Mouse (Mus musculus) layer of hippocampus, postnatal 36 days (tissue): Measurements from ENCODE around the gene Asb8. TPM values are rescaled to one million over a fixed set of nuclear protein-coding genes. Genes with fewer than 3 reads are reported as not detected.
A peak's percentile ranks its signal among the peaks of the same experiment; 100 is the strongest.

Source experiments
- DNase-seq, 2 experiments: peaks; one replicate each; pipeline ENCODE4 v3.0.0; 2022
- total RNA-seq, 2 experiments: library from RNA; stranded (reverse); gene quantifications; 2 replicates each; pipeline ENCODE4 v1.2.3; 2021

The Asb8 gene
- total RNA-seq, 2 experiments from 2014 or later = 46.6 to 52.1 TPM

- DNase-seq = no peak
Measured at GRCm38 (mm10) chr15:98155272-98155671, 10.2 kb downstream of the Asb8 start.

GRCm38 (mm10) chr15:98154631-98155030, 10.8 kb downstream of the Asb8 start:
- DNase-seq = no peak

- no peak for DNase-seq
Measured at GRCm38 (mm10) chr15:98154146-98154545, 11.3 kb downstream of the Asb8 start.

- no peak for DNase-seq
Measured at GRCm38 (mm10) chr15:98153625-98154024, 11.8 kb downstream of the Asb8 start.

GRCm38 (mm10) chr15:98152916-98153315, 12.5 kb downstream of the Asb8 start:
- no peak for DNase-seq

- DNase-seq = no peak
Measured at GRCm38 (mm10) chr15:98149166-98149602, 16.2 kb downstream of the Asb8 start.

GRCm38 (mm10) chr15:98148356-98148755, 17.1 kb downstream of the Asb8 start:
- DNase-seq = no peak

GRCm38 (mm10) chr15:98145559-98146181, 19.8 kb downstream of the Asb8 start:
- DNase-seq = peak; percentile 90 to 93

- no peak for DNase-seq
Measured at GRCm38 (mm10) chr15:98144861-98145507, 20.4 kb downstream of the Asb8 start.

- no peak for DNase-seq
Measured at GRCm38 (mm10) chr15:98142515-98142914, 22.9 kb downstream of the Asb8 start.

- no peak for DNase-seq
Measured at GRCm38 (mm10) chr15:98140809-98141208, 24.6 kb downstream of the Asb8 start.

- no peak for DNase-seq
Measured at GRCm38 (mm10) chr15:98139763-98140162, 25.7 kb downstream of the Asb8 start.

GRCm38 (mm10) chr15:98136871-98137270, 28.6 kb downstream of the Asb8 start:
- no peak for DNase-seq

GRCm38 (mm10) chr15:98135671-98136070, 29.8 kb downstream of the Asb8 start:
- no peak for DNase-seq

- no peak for DNase-seq
Measured at GRCm38 (mm10) chr15:98134666-98135065, 30.8 kb downstream of the Asb8 start.

GRCm38 (mm10) chr15:98134034-98134433, 31.4 kb downstream of the Asb8 start:
- DNase-seq = peak in 1 of 2 experiments; percentile 35

- DNase-seq = no peak
Measured at GRCm38 (mm10) chr15:98133471-98133870, 32.0 kb downstream of the Asb8 start.

GRCm38 (mm10) chr15:98131942-98132655, 33.3 kb downstream of the Asb8 start:
- DNase-seq = no peak

GRCm38 (mm10) chr15:98131451-98131850, 34.0 kb downstream of the Asb8 start:
- DNase-seq = no peak

- DNase-seq = no peak
Measured at GRCm38 (mm10) chr15:98131001-98131400, 34.4 kb downstream of the Asb8 start.

GRCm38 (mm10) chr15:98120831-98121230, 44.6 kb downstream of the Asb8 start:
- no peak for DNase-seq

GRCm38 (mm10) chr15:98119363-98119762, 46.1 kb downstream of the Asb8 start:
- no peak for DNase-seq

- DNase-seq = no peak
Measured at GRCm38 (mm10) chr15:98116287-98116686, 49.1 kb downstream of the Asb8 start.

- DNase-seq = no peak
Measured at GRCm38 (mm10) chr15:98115779-98116163, 49.7 kb downstream of the Asb8 start.
